Mouse (Mus musculus) small intestine, adult 2 months (tissue): ENCODE data around the gene Hcn1.

Experiments
- CTCF ChIP-seq: fragments of 200-500 bp; IDR thresholded peaks from 2 replicates; pipeline ENCODE4 v1.5.1; 2012; ENCODE audit warnings: low read depth, mild to moderate bottlenecking, control low read depth, inconsistent platforms, low read length, moderate library complexity, mixed read lengths; ENCODE audit not compliant: insufficient replicate concordance, insufficient read length; ENCODE audit errors: extremely low read depth
- POLR2A ChIP-seq: fragments of 200-500 bp; IDR thresholded peaks from 2 replicates; pipeline ENCODE4 v1.6.1; 2012; ENCODE audit warnings: low read depth, mild to moderate bottlenecking, control low read depth, inconsistent platforms, low read length, moderate library complexity

DNA sequence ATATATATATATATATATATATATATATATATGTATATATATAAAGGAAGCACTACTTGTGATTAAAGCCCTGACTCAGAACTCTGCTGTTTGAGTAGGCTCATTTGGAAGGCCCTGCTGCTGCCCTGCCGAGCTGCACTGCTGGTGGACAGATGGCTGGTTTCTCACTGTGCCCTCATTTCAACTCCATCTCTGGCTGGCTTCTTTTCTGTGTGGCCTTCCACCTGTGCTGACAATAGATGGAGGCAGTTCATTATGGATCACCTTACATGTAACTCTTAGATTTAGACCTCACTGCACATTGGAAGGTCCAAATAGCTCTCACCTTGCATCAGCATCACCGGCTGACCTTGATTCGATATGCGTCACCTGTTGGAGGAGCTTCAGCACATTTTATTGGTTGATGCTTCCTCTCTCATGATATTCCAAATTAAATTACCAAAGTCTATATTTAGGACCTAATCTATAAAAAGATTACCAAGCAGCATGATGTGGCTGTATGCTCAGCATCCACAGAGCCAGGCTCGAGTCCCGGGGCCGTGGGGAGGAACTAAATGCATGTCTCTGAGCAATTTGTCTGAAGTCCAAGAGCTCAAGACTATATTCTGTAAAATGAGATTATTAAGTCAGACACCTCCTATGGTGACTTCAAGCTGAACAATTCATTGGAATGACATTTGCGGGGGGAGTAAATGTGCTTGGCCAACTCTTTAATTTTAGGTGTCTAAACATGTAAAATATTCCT, 338.6 kb downstream of the Hcn1 start:
- TF ChIP-seq POLR2A (no peak), CTCF (no peak)
